Mouse (Mus musculus): ENCODE results near the gene Rfxap.
A peak's percentile ranks its signal among the peaks of the same experiment; 100 is the strongest.

Gene Rfxap

DNA sequence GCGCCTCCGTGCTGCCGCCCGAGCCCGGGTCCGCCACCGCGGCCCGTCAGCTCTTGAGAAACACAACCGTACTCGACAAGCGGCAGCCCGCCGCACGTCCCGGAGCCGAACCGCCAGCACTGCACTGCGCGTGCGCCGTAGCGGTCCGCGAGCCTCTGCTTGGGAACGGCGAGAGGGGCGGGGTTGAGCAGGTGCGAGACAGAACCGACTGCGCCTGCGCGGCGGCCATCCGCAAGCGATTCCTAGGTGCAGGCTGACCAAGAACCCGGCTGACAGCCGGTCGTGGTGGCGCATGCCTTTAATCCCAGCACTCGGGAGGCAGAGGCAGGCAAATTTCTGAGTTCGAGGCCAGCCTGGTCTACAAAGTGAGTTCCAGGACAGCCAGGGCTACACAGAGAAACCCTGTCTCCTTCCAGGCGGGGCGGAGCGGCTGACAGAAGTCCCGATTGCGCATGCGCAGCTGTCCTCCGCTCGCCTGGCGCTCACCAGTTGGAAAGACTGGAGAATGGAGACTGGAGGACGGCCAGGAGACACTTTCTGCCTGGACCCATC lies at the start of gene Rfxap:
Rfxap (minus strand) TSS at position 126 of the 552 bp plus-strand sequence.
- DNase-seq (ENCODE audit: low spot score) = peak; percentile 86

DNA sequence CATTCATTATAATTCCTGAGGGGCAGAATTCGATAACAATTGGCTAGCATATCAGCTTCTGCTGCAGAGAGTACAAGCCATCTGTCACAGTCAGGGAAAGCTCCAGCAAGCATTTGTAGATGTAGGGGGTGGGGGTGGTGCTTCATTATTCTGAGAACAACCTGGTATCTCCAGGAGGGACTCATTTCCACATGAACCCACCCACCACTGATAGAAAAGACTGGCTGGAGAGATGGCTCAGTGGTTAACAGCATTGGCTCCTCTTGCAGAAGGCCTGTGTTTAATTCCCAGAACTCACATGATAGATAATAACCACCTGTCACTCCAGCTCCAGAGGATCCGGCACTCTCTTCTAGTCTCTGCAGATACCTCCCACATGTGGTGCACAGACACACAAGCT lies 27.8 kb upstream of the Rfxap start:
- peak; percentile 58 for DNase-seq (ENCODE audit: low spot score)

DNA sequence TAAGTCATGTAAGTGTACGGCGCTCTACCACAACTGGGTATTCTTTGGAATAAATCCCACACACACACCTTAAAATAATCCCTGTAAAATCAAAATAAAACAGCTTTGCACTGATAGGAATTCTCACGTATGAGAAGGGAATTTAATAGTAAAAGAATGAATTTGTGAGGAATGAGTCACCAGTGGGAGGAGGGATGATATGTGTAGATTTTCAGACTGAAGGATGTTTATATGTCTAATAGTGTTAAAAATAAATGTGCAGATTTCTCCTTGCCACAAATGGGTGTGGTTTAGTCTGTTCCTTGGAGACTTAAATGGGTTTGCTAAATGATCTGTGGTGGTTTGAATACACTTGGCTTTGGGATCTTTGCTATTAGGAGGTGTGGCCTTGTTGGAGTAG lies 24.9 kb upstream of the Rfxap start:
- DNase-seq (ENCODE audit: low spot score) = no peak

DNA sequence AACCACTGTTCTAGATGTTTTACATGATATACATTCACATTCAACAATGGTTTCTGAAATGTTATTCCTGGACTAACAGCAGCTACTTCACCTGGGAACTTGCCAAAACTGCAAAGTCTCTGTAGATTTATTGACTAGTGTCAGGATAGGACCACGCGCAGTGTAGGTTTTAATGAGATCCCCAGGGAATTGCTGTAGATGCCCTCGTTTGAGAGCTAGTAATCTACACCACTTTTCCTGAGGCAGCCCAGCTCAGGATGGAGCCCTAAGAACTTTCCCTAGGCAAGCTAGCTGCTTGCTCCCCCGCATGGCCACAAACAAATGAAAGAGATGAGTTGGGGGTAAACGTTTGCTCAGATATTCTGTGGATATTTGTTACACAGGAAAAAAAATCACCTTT lies 14.9 kb upstream of the Rfxap start:
- no peak for DNase-seq (ENCODE audit: low spot score)

DNA sequence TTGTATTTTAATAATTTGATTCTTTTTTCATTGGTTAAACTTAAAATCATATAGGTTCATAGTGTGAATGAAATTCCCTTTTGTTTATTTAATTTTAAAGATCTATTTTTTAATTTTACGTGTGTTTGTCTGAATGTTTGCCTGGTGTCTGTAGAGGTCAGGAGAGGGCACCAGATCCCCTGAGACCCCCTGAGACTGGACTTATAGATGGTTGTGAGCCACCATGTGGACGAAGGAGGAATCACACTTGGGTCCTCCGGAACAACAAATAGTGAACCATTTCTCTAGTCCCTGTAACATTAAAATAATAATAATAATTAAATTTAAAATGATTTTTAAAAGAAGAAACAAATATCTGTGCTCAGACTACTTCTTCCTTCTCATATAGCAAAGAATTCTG lies 7.7 kb upstream of the Rfxap start:
- no peak for DNase-seq (ENCODE audit: low spot score)

DNA sequence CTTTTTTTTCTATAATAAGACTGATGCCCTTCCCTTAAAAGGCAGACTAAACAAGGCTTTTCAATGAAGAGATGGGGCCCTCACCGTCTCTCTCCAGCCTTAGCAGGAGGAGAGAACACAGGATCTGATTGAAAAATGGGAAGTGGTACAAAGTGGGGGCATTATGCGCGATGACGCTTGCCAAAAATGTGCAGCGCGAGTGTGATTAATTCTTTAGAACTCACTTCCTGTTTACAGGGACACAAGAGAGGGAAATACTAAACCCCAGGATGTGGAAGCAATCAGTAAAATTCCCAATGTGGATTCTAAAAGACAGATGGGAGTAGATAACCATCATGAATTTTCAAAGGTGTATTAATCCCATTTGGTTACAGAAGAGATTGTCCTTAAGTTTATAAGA lies 7.0 kb upstream of the Rfxap start:
- DNase-seq (ENCODE audit: low spot score) = no peak

DNA sequence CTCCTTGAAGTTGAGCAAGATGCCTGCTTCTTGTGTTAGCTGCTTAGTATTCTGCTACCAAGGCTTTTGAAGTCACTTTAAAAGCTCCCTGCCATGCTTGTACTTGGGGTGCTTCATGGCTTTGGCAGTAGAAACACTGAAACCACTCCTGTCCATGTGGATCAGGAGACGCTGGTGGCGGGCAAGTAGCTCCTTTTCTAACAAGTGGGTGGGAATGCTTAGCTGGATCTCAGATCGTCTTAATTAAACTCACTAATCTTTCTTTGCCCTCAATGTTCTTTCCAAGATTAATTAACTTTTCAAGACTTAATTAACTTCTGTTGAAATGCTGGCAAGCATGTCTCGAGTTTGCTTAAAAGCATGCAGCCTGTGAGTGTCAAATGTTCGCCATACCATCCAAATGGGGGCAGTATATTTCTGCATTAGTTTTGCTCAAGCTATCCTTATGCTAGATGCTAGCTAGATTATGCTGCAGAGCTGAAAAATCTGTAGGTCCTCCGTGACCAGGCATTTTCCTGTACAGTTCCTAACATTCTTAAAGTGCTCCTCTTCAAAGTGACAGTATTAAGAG lies 5.9 kb upstream of the Rfxap start:
- no peak for DNase-seq (ENCODE audit: low spot score)

DNA sequence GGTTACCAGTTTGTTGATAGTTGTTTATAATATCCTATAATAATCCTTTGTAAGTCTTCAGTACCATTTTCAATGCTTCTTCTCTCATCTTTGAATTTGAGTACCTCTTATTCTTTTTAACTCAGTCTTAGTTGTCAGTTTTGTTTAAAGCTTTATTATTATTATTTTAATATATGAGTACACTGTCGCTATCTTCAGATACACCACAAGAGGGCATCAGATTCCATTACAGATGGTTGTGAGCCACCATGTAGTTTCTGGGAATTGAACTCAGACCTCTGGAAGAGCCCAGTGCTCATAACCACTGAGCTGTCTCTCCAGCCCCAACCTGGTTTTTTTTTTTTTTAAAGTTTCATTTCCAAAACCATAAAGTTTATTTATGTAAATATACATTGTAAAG lies 4.0 kb upstream of the Rfxap start:
- DNase-seq (ENCODE audit: low spot score) = no peak

DNA sequence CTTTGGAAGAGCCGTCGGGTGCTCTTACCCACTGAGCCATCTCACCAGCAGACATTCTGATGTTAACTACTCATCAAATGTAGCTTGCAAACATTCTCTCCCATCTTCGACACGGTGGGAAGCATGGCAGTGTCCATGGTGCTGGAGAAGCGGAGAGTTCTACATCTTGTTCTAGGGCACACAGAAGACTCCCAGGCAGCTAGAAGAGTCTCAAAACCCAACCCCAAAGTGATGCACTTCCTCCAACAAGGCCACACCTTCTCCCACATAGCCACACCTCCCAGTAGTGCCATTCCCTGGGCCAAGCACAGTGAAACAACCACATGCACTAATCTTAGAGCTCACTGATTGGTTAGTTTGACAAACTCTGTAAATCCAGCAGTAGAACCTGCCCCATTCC lies 1.5 kb upstream of the Rfxap start:
- no peak for DNase-seq (ENCODE audit: low spot score)

DNA sequence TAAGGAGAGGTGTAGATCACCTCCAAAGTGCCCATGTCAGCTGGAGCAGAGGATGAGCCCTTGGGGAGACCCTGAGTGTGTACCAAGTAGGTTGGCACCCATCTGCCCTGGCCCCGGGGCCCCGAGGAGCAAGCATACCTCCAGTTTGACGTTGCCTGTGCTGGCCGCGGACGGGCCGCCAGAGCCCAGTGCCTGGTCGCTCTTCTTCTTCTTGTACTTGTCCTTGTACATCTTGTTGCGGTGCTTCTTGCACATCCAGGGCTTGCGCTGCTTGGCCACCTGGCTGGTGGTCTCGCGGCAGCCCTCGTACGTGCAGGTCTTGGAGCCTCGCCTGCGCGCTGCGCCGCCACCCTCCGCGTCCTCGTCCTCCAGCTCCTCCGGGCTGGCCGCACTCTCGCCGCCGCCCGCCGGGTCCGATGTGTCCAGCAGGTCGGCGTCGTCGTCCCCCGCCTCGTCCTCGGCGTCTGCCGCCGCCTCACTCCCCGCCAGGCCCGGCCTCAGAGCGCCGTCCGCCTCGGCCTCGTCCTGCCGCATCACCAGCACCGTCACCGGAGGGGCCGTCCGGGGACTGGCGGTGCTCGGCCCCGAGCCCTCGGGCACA lies 430 bp downstream of the Rfxap start:
- no peak for DNase-seq (ENCODE audit: low spot score)

DNA sequence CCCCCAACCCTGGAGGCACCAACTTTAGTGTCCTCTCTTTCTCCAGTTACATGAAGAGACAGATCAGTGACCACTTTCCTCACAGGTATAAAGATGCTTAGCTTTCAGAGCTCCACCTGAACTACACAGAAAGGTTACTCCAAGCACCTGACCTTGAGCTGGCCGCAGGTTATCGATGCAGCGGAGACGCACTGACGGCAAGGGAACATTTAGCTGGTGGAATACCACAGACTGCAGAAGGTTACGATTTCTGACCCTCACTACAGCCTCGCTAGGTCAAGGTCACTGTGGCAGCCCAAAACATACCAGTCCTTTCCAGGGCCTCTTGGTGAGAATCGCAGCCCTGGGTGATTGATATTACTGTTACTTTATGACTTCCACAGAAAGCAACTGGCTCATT lies 3.9 kb downstream of the Rfxap start:
- DNase-seq (ENCODE audit: low spot score) = no peak

DNA sequence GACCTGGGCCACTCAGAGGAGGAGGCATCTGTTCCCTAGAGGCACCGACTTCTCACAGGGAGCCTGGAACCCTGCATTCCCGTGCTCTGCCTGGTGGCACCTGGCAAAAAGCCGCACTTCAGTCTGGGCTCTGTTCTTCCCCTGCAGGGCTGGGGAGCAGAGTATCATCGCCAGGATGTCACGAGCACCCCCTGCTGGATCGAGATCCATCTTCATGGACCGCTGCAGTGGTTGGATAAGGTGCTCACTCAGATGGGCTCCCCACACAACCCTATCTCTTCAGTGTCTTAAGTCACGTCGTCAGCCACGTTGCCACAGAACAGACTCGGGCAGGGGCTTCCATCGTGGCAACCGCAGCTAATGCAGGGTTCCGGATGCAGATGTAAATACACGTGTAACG lies 10.4 kb downstream of the Rfxap start:
- no peak for DNase-seq (ENCODE audit: low spot score)

DNA sequence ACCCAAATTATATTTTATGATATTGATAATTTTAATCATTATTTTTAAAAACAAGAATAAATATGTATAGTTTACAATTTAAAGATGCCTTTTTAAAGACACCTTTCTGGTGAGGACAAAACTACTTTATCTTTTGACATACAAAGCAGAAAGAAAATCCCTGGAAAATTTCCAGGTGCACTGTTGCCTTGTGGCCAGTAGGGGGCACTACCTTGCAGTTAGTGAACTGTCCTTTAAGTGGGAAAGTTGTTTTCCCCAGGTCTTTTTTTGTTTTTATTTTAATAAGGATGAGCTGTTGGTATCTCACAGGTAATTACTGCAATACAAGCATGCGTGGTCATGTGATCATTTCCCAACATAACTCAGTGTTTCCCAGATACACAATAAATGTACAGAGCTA lies 11.8 kb downstream of the Rfxap start:
- DNase-seq (ENCODE audit: low spot score) = peak; percentile 29

DNA sequence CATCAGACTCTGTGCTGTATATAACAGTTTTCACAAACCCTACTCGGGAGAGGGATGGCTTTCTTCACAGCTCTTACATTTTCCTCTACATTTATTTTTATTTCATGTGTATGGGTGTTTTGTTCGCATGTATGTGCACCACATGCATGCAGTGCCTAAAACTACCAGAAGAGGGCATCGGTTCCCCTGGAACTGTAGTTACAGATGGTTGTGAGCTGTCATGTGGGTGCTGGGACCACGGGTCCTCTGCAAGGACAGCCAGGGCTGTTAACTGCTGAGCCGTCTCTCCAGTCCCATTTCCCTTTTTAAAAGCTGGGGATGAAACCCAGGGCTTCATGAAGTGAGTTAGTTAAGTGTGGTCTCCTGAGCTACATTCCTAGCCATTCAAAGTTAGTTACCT lies 12.2 kb downstream of the Rfxap start:
- no peak for DNase-seq (ENCODE audit: low spot score)

DNA sequence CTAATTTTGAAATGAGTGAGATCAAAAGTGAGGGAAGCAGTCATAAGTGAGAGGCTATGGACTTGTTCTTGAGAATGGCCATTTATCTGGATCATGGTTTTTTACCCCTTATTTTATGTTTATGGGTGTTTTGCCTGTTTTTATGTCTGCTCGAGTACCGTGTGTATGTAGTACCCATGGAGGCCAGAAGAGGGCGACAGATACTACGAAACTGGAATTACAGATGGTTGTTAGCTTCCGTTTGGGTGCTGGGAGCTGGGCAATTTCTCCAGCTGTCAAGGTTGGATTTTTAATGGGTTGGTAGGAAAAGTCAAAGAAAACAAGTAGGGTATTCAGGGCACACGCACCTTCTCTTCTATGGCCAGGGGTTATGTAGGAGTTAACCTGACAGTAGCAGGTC lies 13.8 kb downstream of the Rfxap start:
- no peak for DNase-seq (ENCODE audit: low spot score)

DNA sequence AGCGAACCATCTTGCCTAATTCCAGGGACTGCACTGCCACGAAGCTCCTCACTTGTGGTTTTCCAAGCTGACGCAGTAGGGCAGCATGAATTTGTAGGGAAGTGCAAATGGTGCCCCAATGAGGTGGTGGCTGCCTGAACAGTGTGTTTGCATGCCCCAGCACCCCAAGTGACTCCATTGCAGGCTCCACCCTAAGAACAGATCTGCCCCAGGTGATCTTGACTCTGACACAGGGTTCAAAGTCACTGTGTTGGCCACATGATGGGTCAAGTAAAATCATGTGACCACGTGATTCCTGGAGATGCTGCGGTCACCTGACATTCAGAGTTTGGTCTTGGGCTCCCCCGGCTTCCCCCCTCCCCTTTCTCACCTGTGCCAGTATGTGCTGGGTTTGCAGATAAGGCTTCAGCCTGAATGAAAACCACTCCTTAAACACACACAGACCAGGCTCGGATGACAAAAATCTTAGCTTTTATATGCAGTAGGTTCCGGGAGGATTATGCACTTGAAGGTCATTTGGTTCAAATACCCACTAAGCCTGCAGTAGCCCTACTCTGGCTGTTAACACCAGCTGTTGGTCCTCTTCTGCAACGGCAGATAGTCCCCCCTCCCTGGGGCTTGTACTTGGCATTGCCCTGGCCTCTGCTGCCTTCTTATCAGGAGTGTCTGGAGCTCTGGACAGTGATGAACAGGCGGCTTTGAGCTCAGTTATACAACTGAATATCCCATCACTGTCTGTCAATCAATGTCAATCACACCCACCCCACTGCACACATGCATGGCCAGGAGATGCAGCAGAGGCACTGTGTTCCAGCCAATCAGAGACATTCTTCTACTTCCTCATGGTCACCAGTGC lies 15.5 kb downstream of the Rfxap start:
- no peak for DNase-seq (ENCODE audit: low spot score)

DNA sequence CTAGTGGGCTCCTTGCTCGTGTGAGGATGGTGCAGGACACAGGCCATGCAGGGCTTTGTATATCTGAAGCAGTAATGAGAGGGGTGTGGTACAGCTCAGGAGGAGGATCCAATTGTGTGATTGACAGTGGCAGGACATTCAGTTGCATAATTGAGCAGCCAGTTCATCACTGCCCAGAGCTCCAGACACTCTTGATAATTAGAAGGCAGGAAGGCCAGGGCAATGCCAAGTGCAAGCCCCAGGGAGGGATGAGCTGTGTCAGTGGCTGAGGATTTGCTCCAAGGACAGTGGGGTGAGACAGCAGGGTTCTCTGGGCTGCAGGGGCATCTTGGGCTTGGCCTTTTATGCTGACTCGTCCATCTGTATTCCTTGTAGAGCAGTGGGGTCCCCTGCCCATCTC lies 17.0 kb downstream of the Rfxap start:
- DNase-seq (ENCODE audit: low spot score) = no peak

DNA sequence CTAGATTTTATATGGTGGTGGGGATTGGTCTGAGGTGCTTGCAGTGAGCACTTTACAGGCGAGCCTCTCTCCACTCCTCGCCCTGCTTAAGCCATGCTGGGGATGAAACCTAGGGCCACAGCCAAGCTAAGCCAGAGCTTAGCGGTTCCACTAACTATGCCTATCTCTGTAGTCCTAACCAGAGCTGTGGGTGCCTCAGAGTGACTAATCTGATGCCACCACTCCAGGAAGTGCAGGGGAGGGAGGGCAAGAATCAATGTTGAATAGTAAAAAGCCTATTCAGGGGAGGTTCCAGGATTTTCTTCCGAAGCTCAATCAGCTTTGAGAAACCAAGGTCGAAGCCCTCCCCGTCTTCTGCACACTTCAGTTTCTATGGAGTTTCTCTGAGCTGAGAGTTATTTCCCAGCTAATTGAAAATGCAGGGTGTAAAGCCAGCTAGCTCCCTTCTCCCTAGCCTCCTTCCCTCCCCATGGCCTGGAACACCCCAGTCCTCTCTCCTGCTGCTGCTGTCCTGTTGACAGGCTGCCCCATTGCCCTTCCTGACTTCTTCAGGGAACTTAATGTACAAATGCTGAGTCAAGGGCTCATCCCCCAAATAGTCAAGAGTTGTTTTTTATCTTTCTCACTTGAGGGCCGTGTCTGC lies 31.5 kb downstream of the Rfxap start:
- no peak for DNase-seq (ENCODE audit: low spot score)

DNA sequence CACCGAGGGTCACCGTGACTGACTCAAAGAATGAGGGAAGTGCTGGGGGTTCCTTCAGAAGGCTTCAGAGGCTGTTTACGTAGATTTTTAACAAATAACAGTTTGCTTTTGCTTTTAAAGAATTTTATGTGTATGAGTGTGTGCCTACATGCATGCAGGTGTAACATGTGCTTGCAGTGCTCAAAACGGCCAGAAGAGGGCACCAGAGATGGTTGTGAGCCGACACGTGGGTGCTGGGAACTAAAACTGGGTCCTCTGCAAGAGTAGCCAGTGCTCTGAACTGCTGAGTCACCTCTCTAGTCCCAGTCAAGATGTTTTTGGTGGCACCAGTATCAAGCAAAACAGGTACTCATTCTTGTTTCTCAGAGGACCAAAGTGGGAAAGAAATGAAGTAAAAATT lies 34.0 kb downstream of the Rfxap start:
- no peak for DNase-seq (ENCODE audit: low spot score)

DNA sequence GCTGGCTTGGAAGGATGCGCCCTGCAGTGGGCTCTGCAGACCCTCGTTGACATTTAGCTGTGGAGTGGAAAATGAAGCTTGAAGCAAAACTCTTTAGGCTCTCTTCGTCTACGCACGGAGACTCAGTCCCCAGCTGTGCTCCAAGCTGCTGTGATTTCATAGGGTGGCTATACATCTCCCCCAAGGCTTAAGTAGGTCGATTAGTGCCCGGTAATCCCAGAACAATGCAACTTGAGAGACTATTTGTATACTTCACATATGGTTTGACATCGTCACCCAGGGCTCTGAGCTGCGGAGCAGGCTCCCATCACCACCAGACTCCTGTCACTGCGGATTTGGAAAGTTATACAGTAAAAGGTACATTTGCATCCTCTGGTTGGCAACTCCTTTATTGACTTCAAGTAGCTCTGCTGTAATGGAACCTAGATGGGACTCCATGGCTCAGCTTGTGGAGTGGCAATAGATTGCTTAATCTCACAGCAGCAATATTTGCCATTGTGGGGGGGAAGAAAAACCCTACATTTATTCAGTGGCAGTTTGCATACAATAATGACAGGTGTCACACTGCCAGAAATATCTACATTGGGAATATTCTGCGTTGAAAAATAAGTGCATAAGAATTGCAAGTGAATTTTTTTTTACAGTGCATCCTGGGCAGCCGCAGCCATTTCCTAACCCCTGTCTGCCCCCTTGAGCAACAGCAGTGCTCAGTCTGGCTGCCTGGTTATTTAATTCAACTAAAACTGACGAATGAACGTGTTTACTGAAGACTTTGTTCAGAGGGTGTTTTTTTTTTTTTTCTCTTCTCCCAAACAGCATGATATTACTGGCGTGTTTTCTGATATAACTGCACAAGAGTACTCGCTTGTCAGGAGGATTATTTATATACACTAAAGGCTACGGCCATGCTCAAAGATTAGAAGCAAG lies 38.0 kb downstream of the Rfxap start:
- DNase-seq (ENCODE audit: low spot score) = no peak

DNA sequence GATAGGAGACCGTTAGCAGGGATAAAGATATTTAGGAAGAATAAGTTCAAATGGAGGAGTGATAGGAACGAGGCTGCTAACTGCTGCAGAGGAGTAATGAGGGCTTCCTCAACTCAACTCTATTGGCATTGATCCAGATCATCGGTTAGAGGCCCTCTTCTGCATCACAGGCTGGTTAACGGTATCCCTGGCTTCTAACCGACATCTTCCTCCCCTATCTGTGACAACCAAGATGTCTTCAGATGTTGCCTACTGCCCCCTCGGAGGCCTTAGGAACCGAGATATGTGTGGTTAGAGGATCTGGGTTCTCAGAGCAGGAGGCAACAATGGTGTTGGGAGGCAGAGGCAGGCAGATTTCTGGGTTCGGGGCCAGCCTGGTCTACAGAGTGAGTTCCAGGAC lies 39.0 kb downstream of the Rfxap start:
- no peak for DNase-seq (ENCODE audit: low spot score)

DNA sequence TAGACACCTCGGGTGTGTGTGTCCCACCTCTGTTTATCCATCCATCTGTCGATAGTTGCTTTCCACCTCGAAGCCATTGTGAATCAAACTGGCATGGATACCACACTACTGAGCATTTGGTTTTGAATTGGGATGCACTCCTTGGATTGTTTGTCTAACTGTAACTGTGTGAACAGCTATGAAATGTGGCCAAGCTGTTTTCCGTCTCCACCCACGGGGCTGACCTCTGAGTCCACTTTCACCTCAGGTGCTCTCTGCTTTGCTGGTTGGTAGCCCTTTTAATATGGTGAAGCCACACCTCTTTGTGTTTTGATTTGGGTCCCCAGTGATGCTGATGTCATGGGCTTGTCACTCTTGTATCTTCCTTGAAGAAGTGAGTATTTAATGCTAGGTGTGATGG lies 40.8 kb downstream of the Rfxap start:
- no peak for DNase-seq (ENCODE audit: low spot score)
